9 mouse cellular contexts compared by ENCODE assay signal in the genomic region with DNA sequence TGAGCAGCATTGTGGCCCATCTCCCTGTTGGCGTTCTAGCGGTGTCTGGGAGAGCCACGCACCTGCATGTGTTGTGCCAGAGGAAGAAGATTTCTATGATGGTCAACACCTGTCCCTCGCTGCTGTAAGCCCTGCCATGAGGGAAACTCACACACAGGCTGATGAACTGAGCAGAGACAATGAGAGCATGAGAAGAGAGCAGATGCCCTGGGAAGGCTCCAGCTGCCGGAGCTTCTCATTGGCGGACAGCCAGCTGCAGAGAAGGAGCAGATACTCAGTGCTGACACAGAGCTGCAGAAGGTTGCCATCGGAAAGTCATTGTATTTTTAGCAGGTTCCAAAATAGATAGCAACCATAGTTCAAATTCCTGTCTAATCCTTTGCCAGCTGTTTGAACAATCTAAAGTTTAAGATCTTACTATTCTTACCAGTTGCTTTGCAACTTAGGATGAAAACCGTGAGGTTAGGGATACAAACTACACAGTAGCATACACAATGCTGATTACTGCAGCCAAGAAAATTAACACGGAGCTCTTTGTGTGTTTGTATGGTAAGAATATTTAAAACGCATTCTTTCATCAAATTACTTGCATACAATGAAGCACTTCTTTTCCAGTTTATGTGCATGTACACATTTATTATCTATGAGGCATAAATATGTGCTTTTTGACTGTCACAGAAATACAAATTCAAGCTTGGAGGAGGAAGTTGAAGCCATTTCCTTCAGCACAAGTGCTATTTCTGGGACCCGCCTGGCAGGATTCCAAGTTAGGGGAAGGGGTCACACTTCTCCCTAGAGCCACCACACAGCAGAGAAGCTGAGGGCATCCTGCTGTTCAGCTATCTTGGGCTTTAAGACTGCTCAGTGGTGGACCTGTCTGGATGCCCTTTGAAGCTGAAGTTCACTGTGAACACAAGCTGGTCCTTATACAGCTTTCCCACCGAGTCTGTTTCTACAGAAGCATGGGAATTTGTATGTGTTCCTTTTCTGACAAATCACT. TPM values are rescaled to one million over a fixed set of nuclear protein-coding genes. Genes with fewer than 3 reads are reported as not detected.
DNase-seq lines count a peak whose midpoint lies in the region; ATAC-seq and TF ChIP-seq lines count a peak whose summit lies in the region.
"Had no signal": no experiment of that assay in that cellular context is flagged by ENCODE, and none has a peak within 500 bp of the region (broad histone marks: within the 10 kb centered on the region; RNA-seq: fewer than 3 reads in every experiment).

No protein-coding gene starts in this region.

- ATAC-seq in hindbrain, postnatal 0 days: peak; percentile 96

- no peak overlapping the region for H3K9ac ChIP-seq in hindbrain, postnatal 0 days (replicated peaks; ENCODE audit: low read length)

- WGBS in hindbrain, postnatal 0 days: 28% methylated on average over 12 of the region's 12 CpGs

- H3K4me2 ChIP-seq in hindbrain, postnatal 0 days (ENCODE audit: low read depth, low read length): no peak overlapping the region

- no peak for TF ChIP-seq CTCF in brain, embryonic 14.5 days (IDR thresholded peaks at IDR 0.05; ENCODE audit: borderline replicate concordance, extremely low read depth, insufficient read depth, insufficient read length)
- no peak for TF ChIP-seq CTCF in hindbrain, postnatal 0 days (IDR thresholded peaks at IDR 0.05; ENCODE audit: low read depth)

- peak overlapping the region; percentile 60; the same call in 1 of the 2 replicates for H3K27ac ChIP-seq in hindbrain, postnatal 0 days

- peaks cover 10% of the 10 kb centered on the region; the same call in 1 of the 2 replicates for H3K4me1 ChIP-seq in hindbrain, postnatal 0 days (ENCODE audit: insufficient read depth, low read length)

- no peaks in the 10 kb centered on the region for H3K27me3 ChIP-seq in hindbrain, postnatal 0 days (ENCODE audit: insufficient read depth, low read length)

- no peaks in the 10 kb centered on the region for H3K9me3 ChIP-seq in hindbrain, postnatal 0 days (ENCODE audit: low read length)

- no peak overlapping the region for H3K4me3 ChIP-seq in hindbrain, postnatal 0 days (ENCODE audit: low read length)

- no peaks in the 10 kb centered on the region for H3K36me3 ChIP-seq in hindbrain, postnatal 0 days (ENCODE audit: insufficient read depth, low read length)

- intact Hi-C loops in heart, postnatal 25 days (cut with DNase I): no loop called here
- intact Hi-C loops in left cerebral cortex, postnatal 25 days (cut with DNase I): no loop called here

- peak; percentile 94 for DNase-seq in heart, adult 11 months
- DNase-seq in heart, postnatal 25 days (ENCODE audit: low spot score): no peak
- DNase-seq in brain, embryonic 14.5 days (ENCODE audit: low read depth): peak; percentile 85
- DNase-seq in frontal cortex, postnatal 36 days (ENCODE audit: low spot score in 2 of 2): peak; percentile 73 to 82
- peak; percentile 87 for DNase-seq in hindbrain, postnatal 0 days (ENCODE audit: low spot score)
- peak; percentile 76 to 85 for DNase-seq in left cerebral cortex, postnatal 25 days (ENCODE audit: low spot score in 2 of 2)
- peak; percentile 73 to 74 for DNase-seq in right cerebral cortex, adult 2 months (ENCODE audit: low spot score in 2 of 2)
- DNase-seq in spleen, postnatal 4 days (ENCODE audit: low spot score in 2 of 2): no peak

- TF ChIP-seq POLR2A in brain, embryonic 14.5 days (IDR thresholded peaks at IDR 0.05; ENCODE audit: borderline replicate concordance, extremely low read depth, insufficient read depth, insufficient read length, poor library complexity, severe bottlenecking): no peak

RNA-seq across cellular contexts. Expression of a gene that starts 42.6 kb away (rescaled TPM):
- total RNA-seq in heart, postnatal 25 days (2021): not detected
- 2.1 and 4.0 TPM in 2 replicates for polyA plus RNA-seq in brain, embryonic 14.5 days (2012; rRNA removed)
- total RNA-seq in hindbrain, postnatal 0 days (2014; rRNA removed): 4.5 and 4.7 TPM in 2 replicates
- 2.4 and 2.9 TPM in 2 replicates for polyA plus RNA-seq in hindbrain, postnatal 0 days (2015; fragmentation: Nextera tagmentation; extraction: Ambion mirVana)
- total RNA-seq in left cerebral cortex, postnatal 25 days (2021): 1 to 10 TPM; 4.4 to 4.7 TPM
- polyA plus RNA-seq: C2C12 had no signal

Comparison
In these comparisons a context has a peak if more than half of its experiments do, and no peak if none do; other contexts are left out.
1. DNase-seq: peak in heart, adult 11 months (single experiment), brain, embryonic 14.5 days (single experiment), frontal cortex, postnatal 36 days (2 of 2), hindbrain, postnatal 0 days (single experiment), left cerebral cortex, postnatal 25 days (2 of 2) and right cerebral cortex, adult 2 months (2 of 2); none in heart, postnatal 25 days (single experiment) and spleen, postnatal 4 days (0 of 2).